Comparison of ENCODE assay signal across 27 mouse cellular contexts in the genomic region with DNA sequence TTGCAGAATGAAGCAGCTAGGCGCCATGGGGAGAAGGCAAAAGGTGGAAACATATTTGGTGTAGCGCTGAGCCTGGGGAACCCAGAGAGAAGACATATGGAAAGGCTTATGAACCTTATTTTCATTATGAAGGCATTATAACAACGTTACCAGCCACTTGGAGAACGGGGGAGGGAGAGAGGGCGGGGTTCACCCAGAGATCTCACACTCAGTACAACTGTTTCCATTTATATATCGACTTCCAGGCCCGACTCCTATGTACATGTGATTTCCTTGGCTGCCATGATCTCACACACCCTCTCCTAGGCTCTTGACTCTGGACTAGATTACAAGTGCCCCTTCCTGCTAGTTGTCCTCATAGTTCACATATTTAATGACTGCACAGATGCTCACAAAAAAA. TPM values are rescaled to one million over a fixed set of nuclear protein-coding genes. Genes with fewer than 3 reads are reported as not detected.
A peak's percentile ranks its signal among the peaks of the same experiment; 100 is the strongest.
DNase-seq lines count a peak whose midpoint lies in the region; ATAC-seq and TF ChIP-seq lines count a peak whose summit lies in the region.
"Had no signal": no experiment of that assay in that cellular context is flagged by ENCODE, and none has a peak within 500 bp of the region (broad histone marks: within the 10 kb centered on the region; RNA-seq: fewer than 3 reads in every experiment).

No protein-coding gene starts in this region.

- H3K9ac ChIP-seq in embryonic facial prominence, embryonic 11.5 days (replicated peaks; ENCODE audit: low read length), result no peak overlapping the region
- H3K9ac ChIP-seq in embryonic facial prominence, embryonic 13.5 days, result no peak overlapping the region
- H3K9ac ChIP-seq in limb, embryonic 15.5 days, result no peak overlapping the region
- H3K9ac ChIP-seq: forebrain, embryonic 13.5 days; heart, embryonic 12.5 days; heart, embryonic 15.5 days; hindbrain, embryonic 14.5 days had no signal

- no peak overlapping the region for H3K4me3 ChIP-seq in embryonic facial prominence, embryonic 11.5 days (ENCODE audit: low read depth, low read length)
- H3K4me3 ChIP-seq in embryonic facial prominence, embryonic 13.5 days, result no peak overlapping the region
- H3K4me3 ChIP-seq in limb, embryonic 15.5 days, result no peak overlapping the region
- no peak overlapping the region for H3K4me3 ChIP-seq in lung, adult 2 months (replicated peaks; ENCODE audit: extremely low read depth, low read depth, low read length)
- H3K4me3 ChIP-seq: forebrain, embryonic 10.5 days; forebrain, embryonic 13.5 days; gastrocnemius, adult 2 months; heart, embryonic 12.5 days; heart, embryonic 15.5 days had no signal

- no peaks in the 10 kb centered on the region for H3K9me3 ChIP-seq in embryonic facial prominence, embryonic 11.5 days (replicated peaks; ENCODE audit: control insufficient read depth, low read length)
- H3K9me3 ChIP-seq in embryonic facial prominence, embryonic 13.5 days, result no peaks in the 10 kb centered on the region
- H3K9me3 ChIP-seq in limb, embryonic 15.5 days, result no peaks in the 10 kb centered on the region
- H3K9me3 ChIP-seq: forebrain, embryonic 10.5 days; forebrain, embryonic 13.5 days; heart, embryonic 12.5 days; heart, embryonic 15.5 days had no signal

- H3K36me3 ChIP-seq in embryonic facial prominence, embryonic 11.5 days (replicated peaks; ENCODE audit: control insufficient read depth, insufficient read depth, low read depth, low read length), result no peaks in the 10 kb centered on the region
- no peaks in the 10 kb centered on the region for H3K36me3 ChIP-seq in embryonic facial prominence, embryonic 13.5 days
- no peaks in the 10 kb centered on the region for H3K36me3 ChIP-seq in limb, embryonic 15.5 days
- H3K36me3 ChIP-seq: forebrain, embryonic 10.5 days; heart, embryonic 12.5 days; heart, embryonic 15.5 days had no signal

- TF ChIP-seq CTCF in lung, adult 2 months (IDR thresholded peaks at IDR 0.05; ENCODE audit: insufficient read depth, low read length), result no peak

- H3K27ac ChIP-seq in embryonic facial prominence, embryonic 11.5 days (replicated peaks; ENCODE audit: low read depth, low read length), result no peak overlapping the region
- peak overlapping the region; percentile 81 for H3K27ac ChIP-seq in embryonic facial prominence, embryonic 13.5 days
- peak overlapping the region; percentile 68 for H3K27ac ChIP-seq in limb, embryonic 15.5 days
- H3K27ac ChIP-seq: forebrain, embryonic 10.5 days; forebrain, embryonic 13.5 days; gastrocnemius, adult 2 months; heart, embryonic 15.5 days; hindbrain, embryonic 14.5 days; hindbrain, postnatal 0 days had no signal

- no peaks in the 10 kb centered on the region for H3K4me1 ChIP-seq in embryonic facial prominence, embryonic 11.5 days (ENCODE audit: control insufficient read depth, insufficient read depth, low read length)
- peaks cover 46% of the 10 kb centered on the region for H3K4me1 ChIP-seq in embryonic facial prominence, embryonic 13.5 days
- H3K4me1 ChIP-seq in limb, embryonic 15.5 days, result peaks cover 12% of the 10 kb centered on the region
- H3K4me1 ChIP-seq in lung, adult 2 months (ENCODE audit: control insufficient read depth, insufficient read depth, low read length), result no peaks in the 10 kb centered on the region
- H3K4me1 ChIP-seq: forebrain, embryonic 13.5 days; heart, embryonic 12.5 days; heart, embryonic 15.5 days had no signal

- 45% methylated on average over 7 of the region's 7 CpGs for WGBS in embryonic facial prominence, embryonic 11.5 days
- 34% methylated on average over 7 of the region's 7 CpGs for WGBS in embryonic facial prominence, embryonic 13.5 days
- WGBS in limb, embryonic 15.5 days, result 51% methylated on average over 7 of the region's 7 CpGs
- 67% methylated on average over 7 of the region's 7 CpGs for WGBS in lung, adult 2 months

- TF ChIP-seq POLR2A in lung, adult 2 months (IDR thresholded peaks at IDR 0.05; ENCODE audit: borderline replicate concordance, extremely low read depth, low read depth, low read length), result no peak

- H3K27me3 ChIP-seq in embryonic facial prominence, embryonic 11.5 days (ENCODE audit: control insufficient read depth, insufficient read depth, low read length), result no peaks in the 10 kb centered on the region
- no peaks in the 10 kb centered on the region for H3K27me3 ChIP-seq in embryonic facial prominence, embryonic 13.5 days
- no peaks in the 10 kb centered on the region for H3K27me3 ChIP-seq in limb, embryonic 15.5 days
- H3K27me3 ChIP-seq: forebrain, embryonic 13.5 days; heart, embryonic 12.5 days; heart, embryonic 15.5 days had no signal

- peak; percentile 64 for DNase-seq in embryonic facial prominence, embryonic 11.5 days (ENCODE audit: low spot score)
- peak; percentile 39 for DNase-seq in forelimb bud, embryonic 11.5 days (ENCODE audit: low read depth, low spot score)
- DNase-seq in cerebellum, adult 11-12 months, result no peak
- DNase-seq in lung, adult 2 months, result no peak
- DNase-seq in kidney, adult 8-10 months, result no peak
- DNase-seq: adrenal gland, adult 2 months; adrenal gland, postnatal 14 days; cerebellum, adult 11 months; cerebellum, adult 9-10 months; cerebellum, postnatal 14 days; gastrocnemius, adult 2 months; gastrocnemius, postnatal 14 days; heart, adult 18-20 months; heart, postnatal 14 days; heart, postnatal 4 days had no signal

- peak; percentile 70; the same call in 1 of the 2 replicates for ATAC-seq in embryonic facial prominence, embryonic 11.5 days (replicated peaks; ENCODE audit: insufficient number of reproducible peaks, low FRiP score, low TSS enrichment, low read depth)
- peak; percentile 67; the same call in 1 of the 2 replicates for ATAC-seq in embryonic facial prominence, embryonic 13.5 days (ENCODE audit: insufficient number of reproducible peaks, insufficient read depth, low FRiP score, low TSS enrichment, low read depth)
- ATAC-seq in limb, embryonic 15.5 days (ENCODE audit: insufficient number of reproducible peaks, low FRiP score, low TSS enrichment, low read depth), result peak; percentile 74; the same call in 1 of the 2 replicates
- ATAC-seq: CD4-positive, CD25-positive, alpha-beta regulatory T cell, adult 4 months; forebrain, embryonic 13.5 days; forebrain, embryonic 16.5 days; hindbrain, postnatal 0 days; inflammation-experienced regulatory T-cells, adult 6 months; intestine, embryonic 16.5 days had no signal

- H3K4me2 ChIP-seq in embryonic facial prominence, embryonic 11.5 days (ENCODE audit: low read depth, low read length), result no peak overlapping the region
- H3K4me2 ChIP-seq in embryonic facial prominence, embryonic 13.5 days, result no peak overlapping the region; the same call in 1 of the 2 replicates
- H3K4me2 ChIP-seq in limb, embryonic 15.5 days, result no peak overlapping the region
- H3K4me2 ChIP-seq: forebrain, embryonic 13.5 days; heart, embryonic 12.5 days; heart, embryonic 15.5 days; hindbrain, embryonic 14.5 days had no signal

RNA-seq across cellular contexts. Expression of a gene that starts 28.4 kb away (rescaled TPM):
- polyA plus RNA-seq in embryonic facial prominence, embryonic 11.5 days (2014; fragmentation: Nextera tagmentation; extraction: Ambion mirVana), result 4.6 and 4.9 TPM in 2 replicates
- 10.9 and 12.4 TPM in 2 replicates for polyA plus RNA-seq in embryonic facial prominence, embryonic 13.5 days (2015; fragmentation: Nextera tagmentation; extraction: Ambion mirVana)
- polyA plus RNA-seq in limb, embryonic 15.5 days (2015; fragmentation: Nextera tagmentation; extraction: Ambion mirVana), result 11.1 and 11.7 TPM in 2 replicates
- 1.5 and 1.7 TPM in 2 replicates for polyA plus RNA-seq in lung, adult 2 months (2012; rRNA removed)
- polyA plus RNA-seq: CD4-positive, CD25-positive, alpha-beta regulatory T cell, adult 4 months had no signal

Comparison
In these comparisons a context has a peak if more than half of its experiments do, and no peak if none do; other contexts are left out.
1. DNase-seq: peak in embryonic facial prominence, embryonic 11.5 days (single experiment) and forelimb bud, embryonic 11.5 days (single experiment); none in cerebellum, adult 11-12 months (single experiment), lung, adult 2 months (single experiment) and kidney, adult 8-10 months (0 of 2).
2. Peak in every context shown above with its lines, with median percentiles within 50 percentile points of each other: ATAC-seq.